Mouse (Mus musculus): ENCODE data around the gene Notch4. TPM values are rescaled to one million over a fixed set of nuclear protein-coding genes. Genes with fewer than 3 reads are reported as not detected.

The Notch4 gene
- polyA plus RNA-seq, 1 experiment from 2014 or later = 5.7 TPM

Other genes starting within 250 kb of the Notch4 start
- not detected in 2 replicates for gene H2-Eb2, start 238.6 kb upstream of the Notch4 start, polyA plus RNA-seq (2016; fragmentation: Nextera tagmentation; extraction: Ambion mirVana)
- 0.09 TPM in 1 of 2 replicates, not detected in the other for gene Btnl2, start 209.4 kb upstream of the Notch4 start, polyA plus RNA-seq (2016; fragmentation: Nextera tagmentation; extraction: Ambion mirVana)
- gene Btnl1, start 187.1 kb upstream of the Notch4 start, polyA plus RNA-seq (2016; fragmentation: Nextera tagmentation; extraction: Ambion mirVana) = not detected in 2 replicates
- gene BC051142, start 165.4 kb upstream of the Notch4 start, polyA plus RNA-seq (2016; fragmentation: Nextera tagmentation; extraction: Ambion mirVana) = not detected in 2 replicates
- gene Btnl4, start 87.0 kb upstream of the Notch4 start, polyA plus RNA-seq (2016; fragmentation: Nextera tagmentation; extraction: Ambion mirVana) = not detected in 2 replicates
- gene Btnl6, start 46.9 kb upstream of the Notch4 start, polyA plus RNA-seq (2016; fragmentation: Nextera tagmentation; extraction: Ambion mirVana) = not detected in 2 replicates
- gene Gpsm3, start 25.5 kb downstream of the Notch4 start, polyA plus RNA-seq (2016; fragmentation: Nextera tagmentation; extraction: Ambion mirVana) = 4.4 and 4.6 TPM in 2 replicates
- 13.0 and 13.2 TPM in 2 replicates for gene Pbx2, start 27.0 kb downstream of the Notch4 start, polyA plus RNA-seq (2016; fragmentation: Nextera tagmentation; extraction: Ambion mirVana)
- gene Ager, start 33.6 kb downstream of the Notch4 start, polyA plus RNA-seq (2016; fragmentation: Nextera tagmentation; extraction: Ambion mirVana) = 3.8 TPM in 2 replicates
- gene Rnf5, start 39.4 kb downstream of the Notch4 start, polyA plus RNA-seq (2016; fragmentation: Nextera tagmentation; extraction: Ambion mirVana) = 123 and 126 TPM in 2 replicates
- 52.5 and 52.8 TPM in 2 replicates for gene Agpat1, start 40.0 kb downstream of the Notch4 start, polyA plus RNA-seq (2016; fragmentation: Nextera tagmentation; extraction: Ambion mirVana)
- 0.30 and 0.57 TPM in 2 replicates for gene Egfl8, start 51.7 kb downstream of the Notch4 start, polyA plus RNA-seq (2016; fragmentation: Nextera tagmentation; extraction: Ambion mirVana)
- 28.9 TPM in 2 replicates for gene Ppt2, start 64.2 kb downstream of the Notch4 start, polyA plus RNA-seq (2016; fragmentation: Nextera tagmentation; extraction: Ambion mirVana)
- 0.17 TPM in 1 of 2 replicates, not detected in the other for gene Prrt1, start 65.3 kb downstream of the Notch4 start, polyA plus RNA-seq (2016; fragmentation: Nextera tagmentation; extraction: Ambion mirVana)
- gene Fkbpl, start 80.5 kb downstream of the Notch4 start, polyA plus RNA-seq (2016; fragmentation: Nextera tagmentation; extraction: Ambion mirVana) = 10.2 and 11.1 TPM in 2 replicates
- 63.2 and 67.0 TPM in 2 replicates for gene Atf6b, start 82.9 kb downstream of the Notch4 start, polyA plus RNA-seq (2016; fragmentation: Nextera tagmentation; extraction: Ambion mirVana)
- gene Tnxb, start 106.3 kb downstream of the Notch4 start, polyA plus RNA-seq (2016; fragmentation: Nextera tagmentation; extraction: Ambion mirVana) = 0.77 and 0.98 TPM in 2 replicates
- gene C4b, start 179.6 kb downstream of the Notch4 start, polyA plus RNA-seq (2016; fragmentation: Nextera tagmentation; extraction: Ambion mirVana) = 0.15 TPM in 1 of 2 replicates, not detected in the other
- gene Cyp21a1, start 240.3 kb downstream of the Notch4 start, polyA plus RNA-seq (2016; fragmentation: Nextera tagmentation; extraction: Ambion mirVana) = 0.15 TPM in 1 of 2 replicates, not detected in the other

Measured in heart, embryonic 12.5 days (tissue).